ENCODE assay signal across 8 mouse cellular contexts in genomic region chr7:132656548-132656947, GRCm38 (mm10). TPM values are rescaled to one million over a fixed set of nuclear protein-coding genes. Genes with fewer than 3 reads are reported as not detected.
DNase-seq lines count a peak whose midpoint lies in the region; ATAC-seq lines count a peak whose summit lies in the region.

No protein-coding gene starts in this region.

- H3K9me3 ChIP-seq in forebrain, embryonic 10.5 days = no peaks in the 10 kb centered on the region
- no peaks in the 10 kb centered on the region for H3K9me3 ChIP-seq in heart, embryonic 15.5 days (replicated peaks)
- H3K9me3 ChIP-seq in liver, embryonic 13.5 days (replicated peaks) = no peaks in the 10 kb centered on the region
- no peaks in the 10 kb centered on the region for H3K9me3 ChIP-seq in stomach, embryonic 14.5 days (ENCODE audit: control insufficient read depth, low read depth, low read length)

- no peaks in the 10 kb centered on the region for H3K36me3 ChIP-seq in forebrain, embryonic 10.5 days (replicated peaks)
- no peaks in the 10 kb centered on the region for H3K36me3 ChIP-seq in heart, embryonic 15.5 days
- H3K36me3 ChIP-seq in liver, embryonic 13.5 days = no peaks in the 10 kb centered on the region
- no peaks in the 10 kb centered on the region for H3K36me3 ChIP-seq in stomach, embryonic 14.5 days (ENCODE audit: control insufficient read depth, insufficient read depth, low read length)

- peaks cover 49% of the 10 kb centered on the region for H3K27me3 ChIP-seq in forebrain, embryonic 10.5 days (ENCODE audit: poor library complexity, severe bottlenecking)
- H3K27me3 ChIP-seq in heart, embryonic 15.5 days = no peaks in the 10 kb centered on the region
- H3K27me3 ChIP-seq in liver, embryonic 13.5 days = no peaks in the 10 kb centered on the region
- no peaks in the 10 kb centered on the region for H3K27me3 ChIP-seq in stomach, embryonic 14.5 days (ENCODE audit: control insufficient read depth, insufficient read depth, low read length)

- H3K4me2 ChIP-seq in heart, embryonic 15.5 days = no peak overlapping the region
- H3K4me2 ChIP-seq in liver, embryonic 13.5 days = peak overlapping the region; percentile 49
- H3K4me2 ChIP-seq in stomach, embryonic 14.5 days (replicated peaks; ENCODE audit: low read depth, low read length) = no peak overlapping the region

- WGBS in forebrain, embryonic 10.5 days = 7% methylated on average over 3 of the region's 3 CpGs
- 3% methylated on average over 3 of the region's 3 CpGs for WGBS in heart, embryonic 15.5 days
- WGBS in liver, embryonic 13.5 days (ENCODE audit: insufficient replicate concordance) = 1% methylated on average over 3 of the region's 3 CpGs
- WGBS in stomach, embryonic 14.5 days = 4% methylated on average over 3 of the region's 3 CpGs

- no peak overlapping the region for H3K9ac ChIP-seq in heart, embryonic 15.5 days
- H3K9ac ChIP-seq in liver, embryonic 13.5 days = peak overlapping the region; percentile 26; the same call in 1 of the 2 replicates
- H3K9ac ChIP-seq in stomach, embryonic 14.5 days (replicated peaks; ENCODE audit: low read depth, low read length) = no peak overlapping the region

- DNase-seq in CD8-positive naive resting alpha-beta T cell, adult 2 months (ENCODE audit: low read depth in 2 of 2, low spot score in 2 of 2) = peak; percentile 76 to 84
- peak; percentile 69 for DNase-seq in c-Kit-negative CD71-positive TER-119-positive erythroid progenitor cells, embryonic 14.5 days (ENCODE audit: low read depth, low spot score)
- peak; percentile 89 for DNase-seq in forebrain, embryonic 10.5 days (ENCODE audit: extremely low spot score, low spot score)
- peak; percentile 90 for DNase-seq in kidney, postnatal 14 days
- DNase-seq in liver, embryonic 13.5 days = peak; percentile 59
- DNase-seq in natural killer cell, adult 2 months (ENCODE audit: low spot score in 2 of 2) = peak; percentile 71 to 87

- peak; percentile 37; the same call in 1 of the 2 replicates for ATAC-seq in heart, embryonic 15.5 days (replicated peaks; ENCODE audit: insufficient number of reproducible peaks, insufficient read depth, low FRiP score, low read depth)
- peak; percentile 32 for ATAC-seq in liver, embryonic 13.5 days (ENCODE audit: low read depth)
- peak; percentile 10; the same call in 1 of the 2 replicates for ATAC-seq in stomach, embryonic 14.5 days (ENCODE audit: insufficient number of reproducible peaks, insufficient read depth, low FRiP score, low read depth)

- H3K4me3 ChIP-seq in forebrain, embryonic 10.5 days = no peak overlapping the region
- no peak overlapping the region for H3K4me3 ChIP-seq in heart, embryonic 15.5 days
- H3K4me3 ChIP-seq in liver, embryonic 13.5 days (replicated peaks) = 0 out of 2 replicates have a peak overlapping the region, but pooled peaks have one; percentile 23
- H3K4me3 ChIP-seq in stomach, embryonic 14.5 days (ENCODE audit: low read depth, low read length) = no peak overlapping the region

- peak overlapping the region; percentile 87 for H3K27ac ChIP-seq in forebrain, embryonic 10.5 days
- H3K27ac ChIP-seq in heart, embryonic 15.5 days = peak overlapping the region; percentile 45
- H3K27ac ChIP-seq in liver, embryonic 13.5 days = no peak overlapping the region; the same call in 1 of the 2 replicates
- no peak overlapping the region for H3K27ac ChIP-seq in stomach, embryonic 14.5 days (ENCODE audit: low read length)

- peaks cover 63% of the 10 kb centered on the region for H3K4me1 ChIP-seq in forebrain, embryonic 10.5 days
- peaks cover 57% of the 10 kb centered on the region for H3K4me1 ChIP-seq in heart, embryonic 15.5 days (replicated peaks)
- peaks cover 41% of the 10 kb centered on the region for H3K4me1 ChIP-seq in liver, embryonic 13.5 days (replicated peaks)
- H3K4me1 ChIP-seq in stomach, embryonic 14.5 days (ENCODE audit: control insufficient read depth, insufficient read depth, low read length) = peaks cover 47% of the 10 kb centered on the region

RNA-seq across cellular contexts. Expression of gene Lhpp, which starts 46.1 kb away (rescaled TPM):
- 17.3 and 17.4 TPM in 2 replicates for polyA plus RNA-seq in forebrain, embryonic 10.5 days (2016; fragmentation: Nextera tagmentation; extraction: Ambion mirVana)
- 21.3 and 22.6 TPM in 2 replicates for polyA plus RNA-seq in heart, embryonic 15.5 days (2015; fragmentation: Nextera tagmentation; extraction: Ambion mirVana)
- 8.0 and 8.3 TPM in 2 replicates for polyA plus RNA-seq in liver, embryonic 13.5 days (2015; fragmentation: Nextera tagmentation; extraction: Ambion mirVana)
- 15.3 and 19.2 TPM in 2 replicates for polyA plus RNA-seq in stomach, embryonic 14.5 days (2014; fragmentation: Nextera tagmentation; extraction: Ambion mirVana)

RNA-seq across cellular contexts. Expression of gene Nkx1-2, which starts 57.1 kb away (rescaled TPM):
- 0.09 and 0.15 TPM in 2 replicates for polyA plus RNA-seq in forebrain, embryonic 10.5 days (2016; fragmentation: Nextera tagmentation; extraction: Ambion mirVana)
- not detected in 2 replicates for polyA plus RNA-seq in heart, embryonic 15.5 days (2015; fragmentation: Nextera tagmentation; extraction: Ambion mirVana)
- polyA plus RNA-seq in liver, embryonic 13.5 days (2015; fragmentation: Nextera tagmentation; extraction: Ambion mirVana) = not detected in 2 replicates
- not detected in 2 replicates for polyA plus RNA-seq in stomach, embryonic 14.5 days (2014; fragmentation: Nextera tagmentation; extraction: Ambion mirVana)

Comparison
In these comparisons a context has a peak if more than half of its experiments do, and no peak if none do; other contexts are left out.
1. H3K27ac ChIP-seq: peak in forebrain, embryonic 10.5 days (single experiment) and heart, embryonic 15.5 days (single experiment); none in liver, embryonic 13.5 days (single experiment) and stomach, embryonic 14.5 days (single experiment).
2. Peak in every context shown above with its lines, with median percentiles within 50 percentile points of each other: DNase-seq and ATAC-seq.